Mouse (Mus musculus) ES-Bruce4 (cell line): ENCODE results near the gene Gpr55. TPM values are rescaled to one million over a fixed set of nuclear protein-coding genes. Genes with fewer than 3 reads are reported as not detected.
A peak's percentile ranks its signal among the peaks of the same experiment; 100 is the strongest.

Experiments
- H3K27ac ChIP-seq: 2 replicates; pipeline ENCODE4 v1.5.1; 2012; ENCODE audit warnings: low read length, inconsistent platforms; ENCODE audit not compliant: insufficient read depth
- H3K27me3 ChIP-seq: 2 replicates; pipeline ENCODE4 v1.6.1; 2012; ENCODE audit warnings: mild to moderate bottlenecking, low read length, inconsistent platforms; ENCODE audit not compliant: control insufficient read depth, poor library complexity, insufficient read depth, severe bottlenecking
- H3K36me3 ChIP-seq: 2 replicates; pipeline ENCODE4 v1.6.1; 2012; ENCODE audit warnings: inconsistent platforms, mild to moderate bottlenecking, low read length, moderate library complexity; ENCODE audit not compliant: control insufficient read depth, poor library complexity, insufficient read depth, severe bottlenecking
- H3K4me1 ChIP-seq: one replicate; pipeline ENCODE4 v1.8.1; 2011; ENCODE audit warnings: low read length; ENCODE audit not compliant: control insufficient read depth, insufficient read depth
- H3K4me3 ChIP-seq: 2 replicates; pipeline ENCODE4 v1.5.1; 2011; ENCODE audit warnings: low read depth, mild to moderate bottlenecking, low read length
- H3K9ac ChIP-seq: 2 replicates; pipeline ENCODE4 v1.6.1; 2012; ENCODE audit warnings: low read depth, mild to moderate bottlenecking, inconsistent platforms; ENCODE audit not compliant: poor library complexity, severe bottlenecking
- H3K9me3 ChIP-seq: replicated peaks from 2 replicates; pipeline ENCODE4 v1.6.1; 2012; ENCODE audit warnings: mild to moderate bottlenecking, low read length, inconsistent platforms; ENCODE audit not compliant: control insufficient read depth, poor library complexity, insufficient read depth, severe bottlenecking
- CTCF ChIP-seq: IDR thresholded peaks from one replicate; pipeline ENCODE4 v1.8.1; 2011; ENCODE audit warnings: low read depth, low read length
- EP300 ChIP-seq: IDR thresholded peaks from 2 replicates; pipeline ENCODE4 v1.6.1; 2011; ENCODE audit warnings: low read depth, low read length; ENCODE audit not compliant: insufficient read depth
- POLR2A ChIP-seq: IDR thresholded peaks from one replicate; pipeline ENCODE4 v1.8.1; 2011; ENCODE audit warnings: low read length; ENCODE audit not compliant: insufficient read depth
- polyA plus RNA-seq: library from polyadenylated mRNA; stranded (reverse); fragments of >200 nt; gene quantifications from 2 replicates; pipeline ENCODE4 v1.2.4, GENCODE M21; 2011; ENCODE audit warnings: low read depth; ENCODE audit not compliant: missing spikeins, insufficient read depth, insufficient read length

Gene Gpr55
- polyA plus RNA-seq, 1 experiment, result not detected

GRCm38 (mm10) chr1:85896781-85897700 lies 63.8 kb downstream of the Gpr55 start:
- no peaks in the 10 kb centered on the region for H3K4me1 ChIP-seq
- H3K36me3 ChIP-seq, result no peaks in the 10 kb centered on the region
- no peaks in the 10 kb centered on the region for H3K27me3 ChIP-seq
- no peaks in the 10 kb centered on the region for H3K9me3 ChIP-seq
- no peak overlapping the region for H3K9ac ChIP-seq
- no peak overlapping the region for H3K27ac ChIP-seq
- no peak overlapping the region for H3K4me3 ChIP-seq
- TF ChIP-seq CTCF (no peak), EP300 (no peak), POLR2A (no peak)

DNA sequence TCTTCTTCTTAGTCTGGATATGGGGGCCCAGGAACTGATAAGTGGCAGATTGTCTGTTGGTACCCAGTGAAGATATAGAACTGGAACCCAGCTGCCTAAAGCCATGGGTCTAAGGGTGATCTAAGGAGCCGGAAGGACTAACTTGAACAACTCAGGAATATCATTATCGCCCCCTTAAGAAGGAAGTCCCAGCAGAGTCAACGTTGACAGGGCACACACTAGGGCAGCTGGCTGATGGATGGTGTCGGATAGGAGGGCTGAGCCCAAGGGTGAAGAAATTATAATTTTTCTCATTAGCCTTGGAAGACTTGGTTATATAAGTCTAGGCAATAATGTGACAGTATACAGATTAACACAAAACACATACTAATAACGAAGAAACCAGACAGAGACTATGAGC lies 64.7 kb downstream of the Gpr55 start:
- no peaks in the 10 kb centered on the region for H3K27me3 ChIP-seq
- no peak overlapping the region for H3K27ac ChIP-seq
- no peaks in the 10 kb centered on the region for H3K4me1 ChIP-seq
- no peaks in the 10 kb centered on the region for H3K9me3 ChIP-seq
- no peak overlapping the region for H3K4me3 ChIP-seq
- peak overlapping the region; percentile 81; the same call in 1 of the 2 replicates for H3K9ac ChIP-seq
- TF ChIP-seq POLR2A (no peak), CTCF (no peak), EP300 (no peak)
- H3K36me3 ChIP-seq, result no peaks in the 10 kb centered on the region

- peak; percentile 59 for TF ChIP-seq CTCF
- no peak for TF ChIP-seq POLR2A
- no peaks in the 10 kb centered on the region for H3K27me3 ChIP-seq
- H3K9ac ChIP-seq, result peak overlapping the region; percentile 81
- H3K36me3 ChIP-seq, result no peaks in the 10 kb centered on the region
- no peaks in the 10 kb centered on the region for H3K9me3 ChIP-seq
- H3K27ac ChIP-seq, result no peak overlapping the region
- H3K4me3 ChIP-seq, result peak overlapping the region; percentile 89
- no peaks in the 10 kb centered on the region for H3K4me1 ChIP-seq
Observed at GRCm38 (mm10) chr1:85895391-85895837, 65.4 kb downstream of the Gpr55 start.

- Histone ChIP-seq H3K9me3 (no peaks in the 10 kb centered on the region), H3K27me3 (no peaks in the 10 kb centered on the region), H3K4me1 (no peaks in the 10 kb centered on the region), H3K27ac (no peak overlapping the region), H3K36me3 (no peaks in the 10 kb centered on the region), H3K9ac (peak overlapping the region; percentile 81), H3K4me3 (peak overlapping the region; percentile 89)
- TF ChIP-seq POLR2A (no peak), CTCF (no peak), EP300 (no peak)
Observed at GRCm38 (mm10) chr1:85894748-85895360, 66.0 kb downstream of the Gpr55 start.

DNA sequence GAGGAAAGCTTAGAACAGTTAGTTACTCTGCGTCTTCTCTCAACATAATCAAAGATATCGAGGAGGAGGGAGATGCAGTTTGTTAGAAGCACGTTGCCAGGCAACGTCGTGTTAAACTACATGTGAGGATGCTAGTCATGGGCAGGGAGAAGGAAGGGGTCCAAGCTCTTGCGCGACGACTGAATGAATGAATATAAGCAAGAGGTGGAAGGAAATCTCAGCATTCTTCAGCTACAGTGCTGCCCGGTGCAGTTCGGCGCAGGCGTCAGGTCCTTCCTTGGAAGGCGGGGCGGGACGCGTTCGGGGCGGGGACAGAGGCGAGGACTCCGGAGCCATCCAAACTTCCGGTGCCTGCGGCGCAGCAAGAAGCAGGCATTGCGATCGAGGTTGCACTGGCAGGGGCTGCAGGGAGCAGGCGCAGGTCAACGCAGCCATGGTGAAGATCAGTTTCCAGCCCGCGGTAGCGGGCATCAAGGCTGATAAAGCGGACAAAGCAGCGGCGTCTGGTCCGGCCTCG lies 66.5 kb downstream of the Gpr55 start, which contains the start of gene Itm2c:
Gene Itm2c (plus strand): TSS at position 51 of the 517 bp plus-strand sequence.
- Histone ChIP-seq H3K9ac (peak within 1 kb of the TSS; percentile 81), H3K36me3 (no peaks in the 10 kb centered on the region), H3K4me3 (peak within 1 kb of the TSS; percentile 89), H3K27ac (no peak within 1 kb of the TSS), H3K9me3 (no peaks in the 10 kb centered on the region), H3K27me3 (no peaks in the 10 kb centered on the region), H3K4me1 (no peaks in the 10 kb centered on the region)
- TF ChIP-seq POLR2A (peak; percentile 26), CTCF (no peak), EP300 (0 out of 2 replicates have a peak, but pooled peaks have one; percentile 15)

Other genes with a start within 250 kb of the Gpr55 start
- gene A630001G21Rik, start 182.4 kb downstream of the Gpr55 start, polyA plus RNA-seq, result 0.44 and 1.1 TPM in 2 replicates
- 73.9 and 75.2 TPM in 2 replicates for gene Cab39, start 167.6 kb downstream of the Gpr55 start, polyA plus RNA-seq
- 51.2 and 57.5 TPM in 2 replicates for gene Itm2c, start 66.7 kb downstream of the Gpr55 start, polyA plus RNA-seq
- gene 4933407L21Rik, start 32.5 kb downstream of the Gpr55 start, polyA plus RNA-seq, result not detected in 2 replicates
- not detected in 2 replicates for gene Spata3, start 55.8 kb upstream of the Gpr55 start, polyA plus RNA-seq
- gene 2810459M11Rik, start 84.9 kb upstream of the Gpr55 start, polyA plus RNA-seq, result 0.42 TPM in 1 of 2 replicates, not detected in the other
- 174 and 180 TPM in 2 replicates for gene Psmd1, start 103.4 kb upstream of the Gpr55 start, polyA plus RNA-seq
- not detected in 2 replicates for gene Htr2b, start 151.0 kb upstream of the Gpr55 start, polyA plus RNA-seq
- 4.1 TPM in 1 of 2 replicates, not detected in the other for gene Gm21972, start 172.6 kb upstream of the Gpr55 start, polyA plus RNA-seq
- gene Armc9, start 193.8 kb upstream of the Gpr55 start, polyA plus RNA-seq, result 13.7 and 15.5 TPM in 2 replicates